Mouse (Mus musculus): ENCODE measurements at regions not wholly inside any gene's neighbourhood (a gene's known extent, or its start where the extent isn't known, plus 50 kb on each side); places are given as distances from the start of the nearest gene placed in this dataset.

- intact Hi-C loops (cut with DNase I): no loop called here
- DNase-seq (ENCODE audit: low spot score in 2 of 2): no peak
These were observed 575.0 kb downstream of the Bcl11a start for GRCm38 (mm10) chr11:24652852-24653251.

- intact Hi-C loops (cut with DNase I): no loop called here
- DNase-seq (ENCODE audit: low spot score in 2 of 2): no peak
These were observed 586.2 kb downstream of the Bcl11a start for GRCm38 (mm10) chr11:24664082-24664481.

GRCm38 (mm10) chr11:24665310-24665709 lies 587.5 kb downstream of the Bcl11a start:
- intact Hi-C loops (cut with DNase I): no loop called here
- DNase-seq (ENCODE audit: low spot score in 2 of 2): no peak

- no peak for DNase-seq (ENCODE audit: low spot score in 2 of 2)
- intact Hi-C loops (cut with DNase I): no loop called here
These were observed 593.8 kb downstream of the Bcl11a start for GRCm38 (mm10) chr11:24671662-24672061.

GRCm38 (mm10) chr11:24673248-24674207 lies 595.7 kb downstream of the Bcl11a start:
- DNase-seq (ENCODE audit: low spot score in 2 of 2): no peak
- intact Hi-C loops (cut with DNase I): no loop called here

- intact Hi-C loops (cut with DNase I): no loop called here
- no peak for DNase-seq (ENCODE audit: low spot score in 2 of 2)
These were observed 596.3 kb downstream of the Bcl11a start for GRCm38 (mm10) chr11:24674208-24674571.

- DNase-seq (ENCODE audit: low spot score in 2 of 2): peak in 1 of 2 experiments; percentile 34
- intact Hi-C loops (cut with DNase I): no loop called here
These were observed 599.2 kb downstream of the Bcl11a start for GRCm38 (mm10) chr11:24677016-24677415.

GRCm38 (mm10) chr11:24679581-24679980 lies 601.7 kb downstream of the Bcl11a start:
- intact Hi-C loops (cut with DNase I): no loop called here
- peak in 1 of 2 experiments; percentile 16 for DNase-seq (ENCODE audit: low spot score in 2 of 2)

- intact Hi-C loops (cut with DNase I): no loop called here
- no peak for DNase-seq (ENCODE audit: low spot score in 2 of 2)
These were observed 604.6 kb downstream of the Bcl11a start for GRCm38 (mm10) chr11:24682423-24682822.

- no peak for DNase-seq (ENCODE audit: low spot score in 2 of 2)
- intact Hi-C loops (cut with DNase I): no loop called here
These were observed 608.0 kb downstream of the Bcl11a start for GRCm38 (mm10) chr11:24685545-24686467.

GRCm38 (mm10) chr11:24688160-24688782 lies 610.4 kb downstream of the Bcl11a start:
- intact Hi-C loops (cut with DNase I): no loop called here
- no peak for DNase-seq (ENCODE audit: low spot score in 2 of 2)

GRCm38 (mm10) chr11:24689807-24690333 lies 612.0 kb downstream of the Bcl11a start:
- DNase-seq (ENCODE audit: low spot score in 2 of 2): peak in 1 of 2 experiments; percentile 22
- intact Hi-C loops (cut with DNase I): no loop called here

GRCm38 (mm10) chr11:24693926-24694325 lies 616.1 kb downstream of the Bcl11a start:
- intact Hi-C loops (cut with DNase I): no loop called here
- DNase-seq (ENCODE audit: low spot score in 2 of 2): no peak

- intact Hi-C loops (cut with DNase I): no loop called here
- no peak for DNase-seq (ENCODE audit: low spot score in 2 of 2)
These were observed 617.3 kb downstream of the Bcl11a start for GRCm38 (mm10) chr11:24695010-24695720.

- DNase-seq (ENCODE audit: low spot score in 2 of 2): no peak
- intact Hi-C loops (cut with DNase I): no loop called here
These were observed 618.7 kb downstream of the Bcl11a start for GRCm38 (mm10) chr11:24696561-24696960.

- intact Hi-C loops (cut with DNase I): no loop called here
These were observed 630.9 kb downstream of the Bcl11a start for GRCm38 (mm10) chr11:24708790-24709189.

GRCm38 (mm10) chr11:24716539-24717287 lies 638.9 kb downstream of the Bcl11a start:
- peak; percentile 38 to 42 for DNase-seq (ENCODE audit: low spot score in 2 of 2)
- intact Hi-C loops (cut with DNase I): no loop called here

More at GRCm38 (mm10) chr11:24708790-24709189, 630.9 kb downstream of the Bcl11a start:
- no peak for DNase-seq (ENCODE audit: low spot score in 2 of 2)

GRCm38 (mm10) chr11:24724259-24724937 lies 646.5 kb downstream of the Bcl11a start:
- intact Hi-C loops (cut with DNase I): no loop called here
- DNase-seq (ENCODE audit: low spot score in 2 of 2): no peak

All from left cerebral cortex, postnatal 14 days (tissue).